Mouse (Mus musculus) layer of hippocampus, adult 18-20 months (tissue): Measurements from ENCODE around the gene Dhrs7. TPM values are rescaled to one million over a fixed set of nuclear protein-coding genes. Genes with fewer than 3 reads are reported as not detected.
A peak's percentile ranks its signal among the peaks of the same experiment; 100 is the strongest.

Source experiments
- DNase-seq, 2 experiments: peaks; one replicate each; pipeline ENCODE4 v3.0.0; 2022; ENCODE audit warnings: low spot score in 2 of 2
- total RNA-seq, 2 experiments: library from RNA; stranded (reverse); gene quantifications; 2 replicates each; pipeline ENCODE4 v1.2.3; 2021

Gene Dhrs7
- total RNA-seq, 2 experiments from 2014 or later = 45.9 to 49.9 TPM

DNA sequence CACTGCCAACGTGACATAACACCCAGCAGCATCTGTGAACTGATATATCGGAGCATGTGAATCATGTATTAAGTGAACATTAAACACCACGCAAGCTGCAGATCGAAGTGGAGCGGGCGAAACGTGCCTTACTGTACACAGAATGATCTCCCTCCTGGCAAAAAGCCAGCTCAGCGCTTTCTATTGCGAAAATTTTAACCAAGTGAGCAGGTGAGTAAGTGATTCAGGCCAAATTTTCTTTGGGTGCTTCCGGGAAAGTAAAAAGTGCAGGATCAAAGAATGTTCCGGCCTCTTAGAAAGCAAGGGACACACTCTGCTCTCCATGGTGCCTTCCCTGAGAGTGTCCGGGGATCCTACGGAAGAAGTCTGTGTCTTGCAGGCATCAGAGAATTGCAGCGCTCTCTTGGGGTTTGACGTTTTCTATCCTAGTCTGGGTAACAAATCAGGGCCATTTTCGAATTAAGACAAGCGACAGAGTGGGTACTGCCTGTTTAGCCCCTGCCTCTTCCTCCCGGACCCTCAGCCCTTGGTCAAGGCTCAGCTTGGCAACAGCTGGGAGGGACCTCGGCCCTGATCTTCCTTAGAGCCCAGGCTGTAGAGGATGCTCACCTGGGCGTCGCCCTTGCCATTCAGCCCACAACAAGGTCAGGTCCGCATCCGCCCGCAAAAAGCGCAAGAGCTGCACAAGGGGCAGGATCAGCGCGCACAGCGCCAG, 532 bp downstream of the Dhrs7 start:
- peak in 1 of 2 experiments; percentile 15 for DNase-seq

DNA sequence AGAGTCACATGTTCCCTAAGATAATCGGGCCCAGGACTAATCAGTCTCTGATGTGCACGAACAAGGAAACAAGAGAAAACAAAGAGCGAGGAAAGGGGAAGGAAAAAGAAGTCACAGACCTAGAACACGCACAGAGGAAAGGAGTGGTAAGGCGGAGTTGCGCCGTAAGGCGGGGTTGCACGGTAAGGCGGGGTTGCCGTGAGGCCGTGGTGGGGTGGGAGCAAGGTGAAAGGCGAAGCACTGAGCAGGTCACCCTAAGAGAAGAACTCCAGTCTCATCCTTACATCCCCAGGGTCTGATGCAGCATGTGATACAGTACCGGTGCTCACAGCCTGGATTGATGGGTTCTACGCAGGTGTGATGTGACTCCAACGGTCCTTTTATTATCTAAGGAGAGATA, 8.9 kb downstream of the Dhrs7 start:
- DNase-seq = no peak

DNA sequence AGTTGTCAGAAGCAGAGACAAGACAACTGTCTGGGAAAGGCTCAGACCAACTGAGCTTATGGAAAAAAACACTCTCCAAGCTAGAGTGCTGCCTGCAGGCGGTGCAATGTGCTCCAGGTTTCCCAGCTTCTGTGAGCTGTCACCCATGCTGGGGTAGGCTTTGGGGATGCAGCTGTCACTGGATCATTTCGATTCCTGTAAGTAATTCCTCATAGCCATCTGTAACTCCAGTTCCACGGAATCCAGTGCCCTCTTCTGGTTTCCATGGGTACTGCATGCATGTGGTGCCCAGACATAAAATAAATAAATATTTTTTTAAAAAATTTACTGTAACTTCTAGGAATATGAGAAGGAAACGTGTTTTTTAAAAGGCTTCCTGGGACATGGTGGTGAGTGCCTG, 10.0 kb downstream of the Dhrs7 start:
- DNase-seq = peak; percentile 54 to 87

DNA sequence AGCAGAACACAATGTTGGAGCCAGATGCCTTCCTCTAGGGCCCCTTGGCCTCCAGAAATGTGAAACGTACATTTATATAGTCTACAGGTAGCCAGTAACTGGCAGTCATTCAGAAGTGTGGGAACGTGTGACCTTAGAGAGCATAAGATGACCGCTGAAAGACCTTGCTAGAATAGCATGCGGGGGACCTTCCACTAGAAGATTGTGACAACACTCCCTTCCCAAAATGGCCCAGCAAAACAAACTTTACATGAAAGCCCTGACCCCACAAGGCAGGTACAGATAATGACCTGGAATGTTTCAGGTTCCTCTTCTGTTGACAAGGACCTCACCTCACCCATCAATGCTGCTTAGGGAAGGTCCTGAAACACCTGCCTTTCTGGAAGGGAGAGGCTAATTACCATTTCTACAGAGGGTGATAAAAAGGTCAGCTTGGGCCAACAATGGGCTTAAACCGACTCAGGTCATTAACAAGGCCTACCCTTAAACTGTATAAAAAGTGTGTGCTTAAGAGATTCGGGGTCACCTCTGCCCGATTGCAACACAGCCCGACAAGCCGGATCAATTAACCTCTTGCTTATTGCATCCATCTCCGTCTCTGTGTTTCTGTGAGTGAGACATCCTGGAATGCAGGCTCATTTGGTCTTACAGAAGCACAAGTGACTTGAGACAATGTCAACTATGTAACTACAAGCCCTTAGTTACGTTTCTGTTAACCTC, 14.9 kb downstream of the Dhrs7 start, which contains the start of gene Gm4756:
TSS of gene Gm4756 (minus strand) at position 51 of the 720 bp plus-strand sequence.
- DNase-seq = no peak

GRCm38 (mm10) chr12:72648921-72649320, 15.8 kb downstream of the Dhrs7 start:
- no peak for DNase-seq

DNA sequence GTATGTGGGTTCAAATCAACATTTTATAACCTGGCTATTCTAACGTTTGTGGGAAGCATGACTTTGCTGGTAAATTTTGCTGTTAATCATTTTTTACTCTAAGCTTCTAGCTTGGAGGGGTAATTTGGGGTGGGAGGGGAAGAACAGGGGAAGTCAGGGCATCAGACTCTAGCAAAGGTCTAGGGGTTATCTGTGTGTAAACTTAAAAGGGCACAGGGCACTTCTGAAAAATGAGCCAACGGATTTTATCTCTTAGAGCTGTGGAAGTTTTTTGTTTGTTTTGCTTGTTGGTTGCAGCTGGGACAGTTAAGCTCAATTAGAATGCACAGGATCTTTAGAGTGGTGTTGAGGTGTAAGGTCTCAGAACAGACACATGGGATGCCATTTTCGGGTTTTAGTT, 26.7 kb downstream of the Dhrs7 start:
- no peak for DNase-seq

DNA sequence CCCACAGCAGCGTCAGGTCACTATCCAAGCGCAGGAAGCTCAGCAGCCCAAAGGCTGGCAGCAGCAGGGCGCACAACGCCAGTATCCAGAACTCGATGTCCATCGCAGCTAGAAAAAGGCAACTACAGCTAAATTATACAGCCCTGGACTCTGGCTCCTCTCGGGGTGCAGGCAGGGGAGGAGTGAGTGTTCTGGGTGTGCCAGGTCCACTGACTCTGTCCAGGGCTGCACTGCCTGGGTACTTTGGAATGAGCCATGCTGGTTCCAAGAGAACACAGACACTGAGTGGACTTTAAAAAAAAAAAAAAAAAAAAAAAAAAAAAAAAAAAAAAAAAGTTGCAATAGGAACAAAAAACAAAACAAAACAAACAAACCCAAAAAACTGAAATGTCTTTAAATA, 36.0 kb downstream of the Dhrs7 start:
- DNase-seq = no peak

DNA sequence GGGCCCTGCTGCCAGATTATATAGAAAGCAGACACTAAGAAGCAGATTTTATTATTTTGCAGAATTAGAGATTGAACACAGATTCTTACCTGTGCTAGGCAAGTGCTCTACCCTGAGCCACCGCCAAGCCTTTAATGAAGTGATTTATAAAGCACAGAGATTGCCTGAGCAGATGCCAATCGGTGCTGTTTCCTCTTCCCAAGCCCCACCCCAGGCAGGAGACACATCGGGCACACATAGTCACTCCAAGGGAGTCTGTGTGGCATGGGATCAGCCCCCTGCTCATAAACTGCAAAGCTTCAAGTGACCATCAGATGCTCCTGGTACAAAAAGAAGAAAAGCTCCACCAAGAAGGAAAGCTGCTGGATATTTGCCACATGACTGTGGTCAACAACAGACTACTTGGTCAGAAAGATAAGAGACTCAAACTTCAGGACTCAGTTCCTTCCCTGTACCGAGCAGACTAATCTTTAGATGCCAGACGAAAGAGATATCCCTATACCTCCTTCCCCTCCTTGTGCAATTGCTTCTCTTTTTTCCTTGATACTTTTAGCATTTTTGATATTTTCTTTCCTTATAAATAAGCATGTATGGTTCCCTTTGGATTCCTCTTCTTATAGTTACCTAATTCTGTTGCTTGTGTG, 41.7 kb downstream of the Dhrs7 start:
- no peak for DNase-seq

GRCm38 (mm10) chr12:72621441-72621840, 43.3 kb downstream of the Dhrs7 start:
- DNase-seq = no peak

DNA sequence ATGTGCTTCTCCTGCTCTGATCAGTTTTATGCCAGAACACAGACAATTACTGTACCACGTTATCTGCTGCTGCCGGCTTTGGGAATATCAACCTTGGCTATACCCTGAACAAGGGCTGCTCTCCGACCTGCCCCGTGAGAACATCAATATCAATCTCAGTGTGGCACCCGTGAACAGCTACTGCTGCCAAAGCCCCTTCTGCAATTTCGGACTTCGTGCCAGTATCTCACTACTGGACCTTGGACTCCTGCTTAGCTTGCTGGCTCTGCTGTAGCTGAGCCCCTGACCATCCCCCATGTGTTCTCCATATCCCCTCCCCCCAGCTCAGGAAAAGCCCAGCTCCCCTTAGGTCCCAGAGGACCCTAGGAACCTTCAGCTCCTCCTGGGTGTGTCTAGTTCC, 43.9 kb downstream of the Dhrs7 start:
- no peak for DNase-seq

- no peak for DNase-seq
Observed at GRCm38 (mm10) chr12:72612053-72612452, 52.7 kb downstream of the Dhrs7 start.

Other genes with a start within 250 kb of the Dhrs7 start
- 1 to 10 TPM; 2.2 to 2.6 TPM for gene Lrrc9, start 223.0 kb downstream of the Dhrs7 start, total RNA-seq
- gene Pcnx4, start 128.5 kb downstream of the Dhrs7 start, total RNA-seq = 10 to 100 TPM; 29.7 to 32.2 TPM
- gene Gm4756, start 15.2 kb downstream of the Dhrs7 start, total RNA-seq = not detected
- 100 to 1,000 TPM; 253 to 266 TPM for gene Ppm1a, start 92.5 kb upstream of the Dhrs7 start, total RNA-seq